Mouse (Mus musculus) G1E (cell line): Measurements from ENCODE around the gene Mdm1.
"Not testable (repeated sequence)": the region's sequence is repeated elsewhere in the genome, so short reads cannot be mapped to it uniquely, and the experiment has no call there.

Experiments used
- CTCF ChIP-seq: IDR thresholded peaks from 2 replicates; pipeline ENCODE4 v1.5.1; 2012; ENCODE audit warnings: low read depth, low read length, inconsistent platforms, mixed read lengths
- TAL1 ChIP-seq: conservative IDR thresholded peaks from 2 replicates; pipeline ENCODE4 v1.6.1; 2012; ENCODE audit warnings: low read depth, low read length, inconsistent platforms, mixed read lengths

DNA sequence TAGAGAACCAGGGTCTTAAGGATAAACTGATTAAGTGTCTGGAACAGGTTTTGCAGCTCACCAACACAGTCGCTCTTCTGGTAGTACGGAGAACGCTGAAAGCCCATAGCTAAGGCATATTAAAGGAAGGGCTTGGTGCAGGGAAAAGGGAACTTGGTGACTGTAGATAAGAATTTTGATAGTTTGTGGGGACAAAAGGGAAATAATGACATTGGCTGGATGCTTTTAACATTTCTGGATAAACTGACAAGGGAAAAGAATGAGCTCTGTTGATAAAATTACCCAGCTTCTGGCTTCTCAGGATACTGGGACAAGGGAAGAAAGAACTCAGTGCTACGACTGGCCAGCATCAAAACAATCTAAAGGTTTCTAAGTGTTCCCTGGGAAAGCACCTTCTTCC lies 33.9 kb downstream of the Mdm1 start:
- not testable (repeated sequence) for TF ChIP-seq CTCF, TAL1
